Mouse (Mus musculus) gastrocnemius, adult 2 months (tissue): ENCODE measurements at regions not wholly inside any gene's neighbourhood (a gene's known extent, or its start where the extent isn't known, plus 50 kb on each side); places are given as distances from the start of the nearest gene placed in this dataset.

Source experiments
- DNase-seq: peaks from one replicate; pipeline ENCODE4 v3.0.0; 2022
- H3K27ac ChIP-seq: fragments of 200-600 bp; 2 replicates; pipeline ENCODE4 v1.8.1; 2022; ENCODE audit warnings: mild to moderate bottlenecking
- H3K4me3 ChIP-seq: fragments of 200-600 bp; 2 replicates; pipeline ENCODE4 v1.8.1; 2022; ENCODE audit warnings: mild to moderate bottlenecking, moderate library complexity
- CTCF ChIP-seq: fragments of 200-600 bp; IDR thresholded peaks from 2 replicates; pipeline ENCODE4 v1.8.1; 2022; ENCODE audit warnings: antibody characterized with exemption, mild to moderate bottlenecking, moderate library complexity
- intact Hi-C: fragments of 180-260 bp; cut with DNase I; formaldehyde crosslinking; loops from one replicate; pipeline ENCODE4 v1.15.1; 2025

DNA sequence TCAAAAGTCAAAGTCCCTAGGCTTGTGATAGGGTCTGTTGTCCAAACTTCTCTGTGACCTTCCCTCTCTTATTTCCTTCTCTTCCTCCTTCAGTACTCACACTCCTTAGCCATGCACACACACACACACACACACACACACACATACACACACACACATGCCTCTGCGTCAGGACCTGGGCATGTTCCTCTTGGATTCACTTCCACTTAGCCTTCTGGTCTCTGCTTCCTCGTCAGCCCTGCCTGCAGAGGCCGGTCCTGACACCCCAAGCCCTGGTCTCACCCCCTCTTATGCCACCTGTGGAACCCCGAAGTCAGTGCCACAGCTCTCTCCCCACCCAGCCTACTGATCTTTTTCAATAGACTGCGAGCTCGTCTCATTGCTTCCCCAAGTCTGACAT is 250.3 kb downstream of the Barhl2 start:
- H3K4me3 ChIP-seq = no peak overlapping the region
- TF ChIP-seq CTCF = no peak
- intact Hi-C loops = no loop called here
- no peak overlapping the region for H3K27ac ChIP-seq
- no peak for DNase-seq

DNA sequence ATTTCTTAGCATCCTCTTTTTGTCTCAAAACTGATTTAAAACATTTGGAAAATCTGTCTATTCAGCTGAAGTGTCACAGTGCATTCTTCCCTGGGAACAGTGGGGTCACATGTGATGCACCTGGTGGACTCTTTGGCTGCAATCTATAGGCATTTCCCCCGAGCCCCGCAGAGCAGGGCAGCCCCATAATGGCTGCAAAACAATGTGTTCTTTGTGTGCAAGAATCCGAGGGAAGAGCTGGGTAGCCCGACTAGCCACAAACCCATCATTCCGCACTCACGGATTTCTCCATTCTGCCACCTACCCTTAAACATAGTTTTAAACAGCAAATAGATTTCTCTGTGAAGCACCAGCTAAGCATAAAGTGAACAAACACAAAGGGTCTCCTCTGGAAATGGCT is 252.2 kb downstream of the Barhl2 start:
- DNase-seq = no peak
- intact Hi-C loops = no loop called here
- Histone ChIP-seq H3K27ac (no peak overlapping the region), H3K4me3 (no peak overlapping the region)
- TF ChIP-seq CTCF = no peak

DNA sequence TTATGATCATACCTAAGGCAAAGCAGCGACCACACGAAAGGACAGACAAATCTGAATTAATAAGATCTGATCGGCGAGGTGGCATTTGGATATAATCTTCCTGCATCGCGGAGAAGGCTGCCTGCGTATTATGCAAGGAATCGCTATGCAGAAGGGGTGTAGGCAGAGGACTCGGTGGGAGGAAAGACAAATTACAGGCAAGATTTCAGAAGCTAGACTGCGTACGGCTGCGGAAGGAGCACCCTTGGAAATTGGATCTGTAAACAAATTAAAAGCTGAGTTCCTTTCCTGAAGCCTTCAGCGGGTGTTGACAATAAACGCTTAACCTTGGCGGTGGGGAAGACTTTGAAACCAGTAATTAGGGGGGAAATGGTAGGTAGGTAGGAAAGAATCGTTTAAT is 257.3 kb downstream of the Barhl2 start:
- intact Hi-C loops = no loop called here
- Histone ChIP-seq H3K27ac (no peak overlapping the region), H3K4me3 (no peak overlapping the region)
- DNase-seq = no peak
- no peak for TF ChIP-seq CTCF

DNA sequence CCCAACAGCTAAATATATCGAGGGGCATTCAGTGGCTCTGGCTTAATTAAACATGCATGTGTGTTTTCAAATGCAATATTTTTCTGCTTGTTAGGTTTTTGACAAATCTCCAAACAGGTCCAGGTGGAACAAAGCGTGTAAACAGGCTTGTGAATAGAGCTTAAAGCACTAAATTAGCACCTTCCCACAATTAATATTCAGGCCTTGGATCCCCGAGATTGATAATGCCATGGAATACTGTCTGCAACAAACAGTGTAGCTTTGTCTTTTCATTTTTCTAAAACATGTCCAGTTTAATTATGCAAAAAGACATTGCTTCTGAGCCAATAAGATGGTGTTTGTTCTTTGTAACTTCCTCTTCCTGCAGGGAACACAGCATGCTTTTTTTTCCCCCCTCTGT is 258.9 kb downstream of the Barhl2 start:
- TF ChIP-seq CTCF = no peak
- intact Hi-C loops = no loop called here
- H3K4me3 ChIP-seq = no peak overlapping the region
- DNase-seq = no peak
- no peak overlapping the region for H3K27ac ChIP-seq

DNA sequence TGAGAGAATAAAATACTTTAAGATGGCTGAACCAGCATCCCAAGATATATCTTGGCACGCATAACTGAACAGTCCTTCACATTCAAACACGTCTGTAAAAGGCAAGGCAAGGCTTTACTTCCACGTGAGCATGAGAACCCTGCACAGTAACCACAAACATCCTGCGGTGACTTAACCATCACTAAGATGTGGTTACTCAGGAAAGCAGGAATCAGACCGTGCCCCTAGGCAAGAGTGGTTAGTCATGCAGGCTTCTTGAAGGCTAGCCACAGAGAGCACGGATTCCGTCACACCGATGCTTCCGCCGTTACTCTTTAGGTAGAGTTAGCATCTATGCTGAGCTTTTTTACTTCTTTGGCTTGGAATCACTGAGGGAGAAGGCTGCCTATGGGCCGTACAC is 266.8 kb downstream of the Barhl2 start:
- DNase-seq = no peak
- H3K4me3 ChIP-seq = no peak overlapping the region
- intact Hi-C loops = no loop called here
- TF ChIP-seq CTCF = no peak
- H3K27ac ChIP-seq = no peak overlapping the region

DNA sequence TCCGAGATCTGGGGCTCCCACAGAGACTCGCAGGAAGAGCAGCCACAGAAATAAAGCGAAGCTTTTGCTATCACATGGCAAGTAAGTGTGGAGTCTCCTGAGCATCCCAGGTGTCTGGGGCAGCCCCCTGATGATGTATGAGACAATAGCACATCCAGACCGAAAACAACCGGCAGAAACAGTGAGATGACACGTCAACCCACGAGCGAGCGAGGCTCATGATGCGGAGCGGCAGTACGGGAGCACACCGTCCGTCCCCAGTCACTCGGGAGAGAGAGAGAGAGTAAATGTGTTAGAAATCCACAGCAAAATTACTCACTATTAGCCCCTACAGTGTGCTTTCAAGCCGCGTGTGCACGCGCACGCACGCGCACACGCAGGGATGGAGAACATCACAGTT is 276.2 kb downstream of the Barhl2 start:
- Histone ChIP-seq H3K27ac (no peak overlapping the region), H3K4me3 (no peak overlapping the region)
- no peak for DNase-seq
- no peak for TF ChIP-seq CTCF
- intact Hi-C loops = no loop called here

DNA sequence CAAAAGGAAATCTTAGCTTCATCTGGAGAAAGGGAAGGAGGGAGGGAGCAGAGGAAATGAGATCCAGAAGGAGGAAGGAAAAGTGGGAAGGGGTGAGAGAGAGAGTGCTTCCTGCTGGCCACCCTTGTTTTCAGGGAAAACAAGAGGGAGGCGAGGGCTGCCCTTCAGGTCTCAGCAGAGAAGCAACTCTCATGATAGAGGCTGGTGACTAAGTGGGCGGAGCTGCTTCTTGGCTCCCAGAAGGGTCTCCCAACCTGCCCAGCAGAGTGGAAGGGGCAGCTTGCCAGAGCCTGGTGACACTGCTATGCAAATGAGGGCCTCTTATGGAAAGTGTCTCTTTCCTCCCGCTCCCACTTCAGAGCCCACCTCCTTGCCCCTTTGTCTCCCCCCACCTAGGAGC is 285.8 kb downstream of the Barhl2 start:
- Histone ChIP-seq H3K27ac (no peak overlapping the region), H3K4me3 (no peak overlapping the region)
- TF ChIP-seq CTCF = no peak
- intact Hi-C loops = no loop called here
- DNase-seq = no peak

DNA sequence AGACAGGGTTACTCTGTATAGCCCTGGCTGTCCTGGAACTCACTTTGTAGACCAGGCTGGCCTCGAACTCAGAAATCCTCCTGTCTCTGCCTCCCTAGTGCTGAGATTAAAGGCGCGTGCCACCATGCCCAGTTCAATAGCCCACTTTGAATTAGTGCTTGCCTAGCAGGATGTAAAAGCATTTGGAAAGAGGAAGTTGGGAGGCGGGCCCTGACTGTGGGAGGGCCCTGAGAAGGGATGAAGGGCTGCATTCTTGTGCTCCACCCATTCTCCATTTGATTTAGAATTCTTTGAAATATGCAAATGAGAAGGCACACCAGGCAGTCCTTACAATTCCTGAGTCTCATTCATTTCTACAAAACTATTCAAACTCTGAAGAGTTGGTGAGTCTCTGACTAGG is 287.6 kb downstream of the Barhl2 start:
- intact Hi-C loops = no loop called here
- TF ChIP-seq CTCF = no peak
- H3K4me3 ChIP-seq = no peak overlapping the region
- DNase-seq = no peak
- H3K27ac ChIP-seq = no peak overlapping the region

DNA sequence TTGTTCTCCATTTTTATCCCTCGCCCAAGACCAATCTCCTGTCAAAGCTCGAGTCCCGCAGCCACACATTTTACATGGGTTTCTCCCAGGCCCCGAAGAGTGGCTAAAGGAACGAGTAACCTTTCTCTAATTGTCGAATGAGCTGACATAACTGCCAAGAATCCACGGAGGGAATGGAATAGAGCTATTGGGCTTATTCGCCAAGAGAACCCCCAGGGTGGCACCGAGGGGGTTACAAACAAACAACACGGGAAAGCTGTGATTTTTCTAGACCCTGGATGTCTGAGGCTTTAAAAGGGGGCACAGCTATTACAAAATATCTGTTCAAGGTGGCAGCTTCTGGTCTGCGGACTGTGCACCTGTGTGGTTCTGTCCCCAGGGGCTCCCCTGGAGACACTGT is 290.4 kb downstream of the Barhl2 start:
- no peak for TF ChIP-seq CTCF
- Histone ChIP-seq H3K27ac (no peak overlapping the region), H3K4me3 (no peak overlapping the region)
- intact Hi-C loops = no loop called here
- DNase-seq = no peak

DNA sequence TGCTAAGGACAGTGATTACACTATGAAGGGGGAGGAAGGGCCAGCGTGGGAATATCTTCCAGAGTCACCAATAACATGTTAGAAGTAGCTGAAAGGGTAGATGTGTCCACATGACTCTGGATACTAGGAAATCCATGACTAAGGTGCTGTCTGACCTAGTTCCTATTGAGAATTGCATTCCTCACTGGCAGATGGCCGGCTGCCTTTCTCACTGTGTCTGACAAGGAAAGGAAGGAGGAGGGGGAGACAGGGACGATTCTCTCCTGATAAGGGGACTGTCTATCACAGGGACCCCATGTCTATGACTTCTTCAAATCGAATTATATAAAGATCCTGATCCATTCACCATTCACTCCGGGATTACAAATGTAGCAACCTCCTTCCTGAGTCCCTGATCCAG is 289.9 kb downstream of the Zfp326 start:
- DNase-seq = no peak
- no peak overlapping the region for H3K4me3 ChIP-seq
- no peak overlapping the region for H3K27ac ChIP-seq
- intact Hi-C loops = no loop called here
- no peak for TF ChIP-seq CTCF

DNA sequence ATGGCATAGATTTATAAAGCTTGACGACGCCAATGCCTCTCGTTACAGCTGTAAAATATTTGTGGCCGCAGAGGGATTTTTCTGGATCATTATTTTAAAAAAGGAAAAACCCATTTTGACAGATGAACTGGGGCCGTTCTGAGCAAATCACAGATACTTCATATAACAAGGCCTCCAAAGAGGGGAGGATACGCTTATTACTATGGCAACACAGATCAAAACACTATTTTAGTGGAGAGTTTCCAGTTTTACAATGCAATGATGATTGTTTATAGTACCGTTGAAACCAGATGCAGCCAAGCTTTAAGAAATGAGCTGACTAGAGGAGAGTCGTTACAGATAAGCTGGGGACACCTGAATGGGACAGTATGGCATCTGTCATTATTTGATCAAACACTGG is 287.8 kb downstream of the Zfp326 start:
- no peak for TF ChIP-seq CTCF
- intact Hi-C loops = no loop called here
- no peak overlapping the region for H3K27ac ChIP-seq
- DNase-seq = no peak
- H3K4me3 ChIP-seq = no peak overlapping the region

DNA sequence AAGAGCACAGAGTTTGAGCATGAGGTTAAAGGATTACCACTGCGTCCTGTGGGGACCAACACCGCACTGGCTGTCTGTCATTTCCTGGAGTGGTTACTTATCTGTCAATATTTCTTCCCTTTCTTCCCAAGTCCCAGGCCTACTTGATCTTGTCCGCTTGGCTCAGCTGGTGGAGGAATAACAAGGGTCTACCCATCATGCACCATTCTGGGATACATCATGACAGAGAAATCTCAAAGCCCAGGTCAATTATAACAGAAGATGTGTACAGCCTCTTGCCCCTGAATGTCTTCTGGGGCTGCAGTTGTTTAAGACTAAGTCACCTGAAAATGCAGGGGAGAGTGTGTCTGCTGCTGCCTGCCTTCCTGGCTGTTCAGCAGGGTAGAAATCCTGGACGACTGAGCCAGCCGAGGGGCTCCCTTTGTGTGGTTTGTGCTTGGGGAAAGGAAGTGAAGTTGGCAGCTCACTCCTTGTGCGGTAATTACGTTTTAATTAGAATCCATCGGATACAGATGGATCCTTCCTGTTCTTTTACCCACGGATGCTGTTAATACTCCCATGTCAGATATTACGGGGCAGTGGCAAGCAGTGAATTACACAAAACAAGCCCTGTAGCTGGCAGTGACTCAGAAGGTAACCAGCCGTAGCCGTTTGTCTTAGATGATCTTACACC is 286.8 kb downstream of the Zfp326 start:
- intact Hi-C loops = no loop called here
- TF ChIP-seq CTCF = no peak

DNA sequence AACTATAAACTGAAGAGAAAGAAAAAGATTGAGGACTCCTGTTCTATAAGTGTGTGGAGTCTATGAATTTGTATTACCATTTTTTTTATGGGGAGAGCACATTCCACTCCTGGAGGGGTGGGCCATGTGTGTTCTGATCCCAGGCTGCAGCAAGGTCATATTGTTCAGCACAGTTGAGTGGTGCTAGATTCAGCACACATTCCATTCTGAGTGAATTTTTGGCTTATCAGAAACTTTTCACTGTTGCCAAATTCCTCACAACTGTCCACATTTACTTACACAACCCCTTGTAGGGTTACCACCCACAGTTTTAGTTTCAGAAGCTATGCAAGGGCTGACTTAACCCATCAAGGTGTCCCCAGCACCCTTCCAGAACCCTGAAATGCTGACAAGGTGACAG is 262.7 kb downstream of the Zfp326 start:
- TF ChIP-seq CTCF = no peak
- no peak overlapping the region for H3K27ac ChIP-seq
- no peak overlapping the region for H3K4me3 ChIP-seq
- intact Hi-C loops = no loop called here
- DNase-seq = no peak

More for the DNA sequence above, 286.8 kb downstream of the Zfp326 start:
- Histone ChIP-seq H3K27ac (no peak overlapping the region), H3K4me3 (no peak overlapping the region)
- DNase-seq = no peak

DNA sequence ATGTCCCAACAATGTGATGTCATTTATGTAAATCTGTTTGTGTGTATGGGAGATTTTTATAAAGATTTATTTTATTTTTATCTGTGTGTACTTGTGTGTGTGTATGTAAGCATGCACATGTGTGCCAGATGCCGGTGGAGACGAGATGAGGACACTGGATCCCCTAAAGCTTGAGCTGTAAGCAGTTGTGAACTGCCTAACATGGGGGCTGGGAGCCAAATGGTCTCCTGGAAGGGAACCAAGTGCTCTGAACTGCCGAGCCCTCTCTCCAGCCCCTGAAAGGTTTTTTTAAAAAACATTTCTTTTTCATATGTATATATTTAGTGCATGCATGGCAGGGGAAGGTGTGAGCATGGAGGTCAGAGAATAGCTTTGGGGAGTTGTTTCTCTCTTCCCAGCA is 246.6 kb downstream of the Zfp326 start:
- no peak for TF ChIP-seq CTCF
- Histone ChIP-seq H3K27ac (no peak overlapping the region), H3K4me3 (no peak overlapping the region)
- no peak for DNase-seq
- intact Hi-C loops = no loop called here

DNA sequence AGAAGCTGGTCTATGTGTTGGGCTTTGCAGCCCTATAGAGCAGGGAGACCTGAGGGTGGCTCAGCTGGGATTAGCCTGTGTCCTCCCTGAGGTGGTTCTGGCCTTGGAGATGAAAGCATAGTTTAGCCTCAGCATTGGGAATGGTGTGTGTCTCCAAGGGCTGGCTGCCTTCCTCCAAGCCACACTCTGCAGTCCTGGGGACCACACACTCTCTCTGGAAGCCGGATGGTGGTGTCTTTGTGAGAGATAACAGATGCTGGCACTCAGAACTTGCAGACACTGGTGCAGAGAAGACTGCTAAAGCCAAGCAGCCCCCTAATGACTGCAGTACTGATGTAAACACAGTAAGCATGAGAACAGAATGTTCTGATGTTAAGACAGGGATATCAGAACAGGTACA is 243.2 kb downstream of the Zfp326 start:
- H3K4me3 ChIP-seq = no peak overlapping the region
- no peak for TF ChIP-seq CTCF
- intact Hi-C loops = no loop called here
- H3K27ac ChIP-seq = no peak overlapping the region
- DNase-seq = no peak
